Mouse (Mus musculus): ENCODE data around the gene Atxn2l.
"Not testable (repeated sequence)": the region's sequence is repeated elsewhere in the genome, so short reads cannot be mapped to it uniquely, and the experiment has no call there.

Gene Atxn2l

DNA sequence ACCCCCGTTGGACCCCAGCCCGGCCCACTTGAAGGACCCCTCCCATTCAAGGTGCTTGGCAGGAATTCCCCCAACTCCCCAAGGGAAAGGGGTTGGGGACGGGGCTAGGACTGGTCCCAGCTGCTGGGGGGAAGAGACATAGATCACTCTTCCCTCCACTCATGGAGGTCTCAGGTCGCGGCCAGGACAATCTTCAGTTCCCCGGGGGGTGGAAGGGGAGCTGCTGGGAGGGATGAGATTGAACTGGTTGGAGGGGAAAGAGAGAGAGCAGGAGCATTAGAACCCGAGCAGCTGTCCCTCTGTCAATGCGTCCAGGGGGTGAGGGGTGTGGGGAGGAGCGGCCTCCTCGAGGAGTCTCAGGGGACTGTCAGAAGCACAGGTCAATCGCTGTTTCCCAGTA, 11.3 kb downstream of the Atxn2l start:
- no peak for DNase-seq (ENCODE audit: low read depth, low spot score)

DNA sequence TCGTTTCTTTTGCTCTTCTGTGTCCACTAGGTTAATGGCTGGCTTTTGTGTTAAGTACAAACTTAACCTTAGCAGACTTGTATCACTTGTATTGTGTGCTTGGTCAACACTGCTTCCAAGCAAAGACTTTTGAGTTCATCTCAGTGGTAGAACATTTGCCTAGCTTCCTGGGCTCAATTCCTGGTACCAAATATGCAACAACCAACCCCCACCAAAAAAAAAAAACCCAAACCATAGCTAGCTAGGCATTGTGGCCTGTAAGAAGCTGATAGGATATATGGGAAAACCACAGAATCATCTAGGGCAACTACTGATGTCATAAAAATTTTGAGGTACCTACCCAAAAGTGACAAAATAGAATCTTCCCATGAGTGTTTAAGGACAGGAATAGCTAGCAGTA, 12.2 kb downstream of the Atxn2l start:
- no peak for DNase-seq (ENCODE audit: low read depth, low spot score)

DNA sequence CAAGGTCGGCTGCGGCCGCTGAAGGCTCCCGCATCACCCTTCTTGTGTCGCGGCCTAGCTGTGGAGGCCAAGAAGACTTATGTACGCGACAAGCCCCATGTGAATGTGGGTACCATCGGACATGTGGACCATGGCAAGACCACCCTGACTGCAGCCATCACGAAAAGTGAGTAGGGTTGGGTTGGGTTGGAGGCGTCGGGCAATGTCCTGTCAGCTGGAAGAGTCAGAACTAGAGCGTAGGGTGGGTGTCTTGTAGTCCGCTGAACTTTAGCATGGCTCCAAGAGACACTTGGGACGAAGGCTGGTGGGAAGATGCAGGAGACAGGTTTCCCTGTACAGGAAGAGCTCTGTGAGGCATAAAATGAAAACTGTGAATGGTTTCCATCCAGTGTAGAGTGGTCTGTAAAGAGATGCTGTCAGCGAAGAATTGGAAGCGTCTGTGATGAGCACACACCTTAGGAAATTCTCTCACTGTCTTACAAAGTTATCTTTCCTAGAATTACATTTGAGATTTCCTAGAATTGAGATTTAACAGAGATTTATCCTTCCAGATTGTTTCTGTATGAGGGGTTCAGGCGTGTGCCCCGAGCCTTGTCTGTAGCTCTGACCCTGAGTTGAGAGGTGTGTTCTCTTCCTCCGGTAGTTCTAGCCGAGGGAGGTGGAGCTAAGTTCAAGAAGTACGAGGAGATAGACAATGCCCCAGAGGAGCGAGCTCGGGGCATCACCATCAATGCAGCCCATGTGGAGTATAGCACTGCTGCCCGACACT, 15.4 kb downstream of the Atxn2l start:
- not testable (repeated sequence) for DNase-seq (ENCODE audit: low read depth, low spot score)

DNA sequence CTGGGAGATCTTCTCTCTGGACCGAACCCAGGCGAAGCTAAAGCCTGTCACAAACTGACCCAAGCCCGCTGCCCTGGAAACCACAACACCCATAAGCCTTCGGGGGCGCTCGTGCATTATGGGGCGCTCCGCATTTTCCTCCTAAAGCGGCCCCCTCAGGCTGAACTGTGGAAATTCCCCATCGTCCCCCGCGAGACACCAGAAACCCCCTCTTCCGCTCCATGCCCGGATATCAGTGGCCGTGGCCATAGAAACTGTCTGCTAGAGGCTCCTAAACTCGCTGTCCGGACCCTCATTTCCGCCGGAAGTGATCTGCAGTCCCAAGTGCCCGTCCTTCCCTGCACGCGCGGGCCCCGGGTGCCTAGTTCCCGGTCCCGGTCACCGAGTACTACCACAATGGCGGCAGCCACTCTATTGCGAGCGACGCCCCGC, 16.2 kb downstream of the Atxn2l start, which contains the start of gene Tufm:
TSS of gene Tufm (plus strand) at position 310 of the 432 bp plus-strand sequence.
- peak; percentile 85 for DNase-seq (ENCODE audit: low read depth, low spot score)

DNA sequence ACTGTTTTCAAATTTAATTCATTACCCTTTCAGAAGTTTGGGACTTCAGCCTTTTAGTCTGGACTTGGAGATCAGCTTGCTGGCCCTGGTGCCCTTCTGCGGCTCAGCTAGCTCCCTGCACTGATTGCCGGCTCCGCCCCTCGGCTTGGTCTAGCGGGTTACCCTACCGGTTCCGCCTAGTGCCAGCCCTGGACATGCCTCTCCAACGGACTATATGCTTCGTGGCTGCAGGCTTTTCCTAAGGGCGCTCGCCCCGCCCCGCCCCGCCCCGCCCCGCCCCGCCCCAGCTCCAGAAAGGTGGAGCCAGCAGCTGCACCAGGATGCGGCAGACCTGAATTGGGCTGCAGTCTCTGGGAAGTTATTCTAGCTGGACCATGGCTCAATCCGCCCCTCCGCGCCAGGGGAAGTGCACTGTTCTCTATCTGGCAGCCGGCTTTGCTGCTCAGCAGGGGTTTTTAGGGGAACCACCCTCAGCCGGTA, 20.8 kb downstream of the Atxn2l start:
- DNase-seq (ENCODE audit: low read depth, low spot score) = peak; percentile 60

DNA sequence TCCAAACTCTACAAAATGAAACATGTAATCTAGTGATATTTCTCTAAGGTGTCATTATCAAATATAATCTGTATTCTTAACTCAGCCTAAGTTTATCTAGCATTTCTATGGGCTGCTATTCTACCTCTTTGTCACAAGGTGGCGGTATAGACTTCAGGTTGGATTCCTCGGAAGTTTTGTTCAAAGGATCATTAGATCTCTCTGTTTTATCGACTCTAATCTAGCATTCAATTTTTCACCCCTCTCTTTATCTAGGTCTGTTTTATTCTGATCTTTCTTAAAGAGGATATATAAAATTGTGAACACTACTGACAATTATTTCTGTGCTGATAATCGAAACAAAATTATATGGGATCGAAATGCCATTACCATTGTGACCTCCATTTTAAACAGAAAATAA, 21.5 kb downstream of the Atxn2l start:
- DNase-seq (ENCODE audit: low read depth, low spot score) = peak; percentile 59

DNA sequence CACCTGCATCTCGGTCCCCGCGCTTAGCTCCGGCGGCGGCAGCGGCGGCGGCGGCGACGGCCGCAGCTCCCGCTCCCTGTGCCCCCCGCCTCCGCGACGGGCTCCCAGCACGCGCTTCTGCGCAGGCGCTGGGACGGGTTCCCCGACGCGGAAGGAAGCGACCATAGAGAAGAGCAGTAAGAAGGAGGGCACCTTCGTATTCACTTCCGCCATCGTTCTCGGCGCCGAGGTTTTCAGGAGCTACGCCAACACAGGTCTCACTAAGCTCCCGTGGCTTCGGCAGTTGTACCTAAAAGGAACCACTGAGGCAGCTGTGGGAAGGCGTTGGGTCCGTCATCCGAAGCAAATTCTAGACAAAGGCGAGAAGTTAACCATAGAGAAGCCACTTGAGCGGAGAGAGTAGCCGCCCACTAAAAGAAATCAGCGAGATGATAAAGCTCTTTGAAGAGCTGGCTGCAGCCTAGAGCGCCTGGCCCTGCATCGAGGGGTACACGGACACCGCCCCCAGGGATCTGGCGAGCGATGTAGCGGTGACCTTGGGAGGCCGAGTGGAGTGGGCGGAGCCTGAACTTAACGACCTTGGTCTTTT, 28.1 kb downstream of the Atxn2l start, which contains the start of gene Sh2b1:
TSS of gene Sh2b1 (minus strand) at position 432 of the 589 bp plus-strand sequence.
- peak; percentile 93 for DNase-seq (ENCODE audit: low read depth, low spot score)

DNA sequence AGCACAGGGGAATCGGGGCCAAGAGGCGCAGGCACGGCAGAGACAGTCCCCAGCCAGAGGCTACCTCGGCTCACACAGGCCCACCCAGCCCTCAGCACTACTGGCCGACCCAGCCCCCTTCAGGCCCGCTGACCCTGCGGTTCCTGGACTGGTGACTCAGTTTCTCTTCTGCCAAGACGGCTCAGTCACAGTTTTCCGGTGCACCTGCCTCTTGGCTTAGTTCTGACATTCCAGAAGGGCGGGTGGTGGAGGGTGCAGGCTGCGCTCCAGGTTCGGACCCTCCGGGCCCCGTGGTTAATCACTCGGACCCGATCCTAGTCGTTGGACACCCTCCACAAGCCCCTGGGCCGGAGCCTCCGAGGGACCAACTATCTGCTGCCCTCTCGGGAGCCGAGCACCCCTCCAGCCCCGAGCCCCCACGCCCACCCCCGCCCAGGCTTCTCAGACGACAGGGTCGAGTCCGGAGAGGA, 28.7 kb downstream of the Atxn2l start:
- peak; percentile 37 for DNase-seq (ENCODE audit: low read depth, low spot score)

DNA sequence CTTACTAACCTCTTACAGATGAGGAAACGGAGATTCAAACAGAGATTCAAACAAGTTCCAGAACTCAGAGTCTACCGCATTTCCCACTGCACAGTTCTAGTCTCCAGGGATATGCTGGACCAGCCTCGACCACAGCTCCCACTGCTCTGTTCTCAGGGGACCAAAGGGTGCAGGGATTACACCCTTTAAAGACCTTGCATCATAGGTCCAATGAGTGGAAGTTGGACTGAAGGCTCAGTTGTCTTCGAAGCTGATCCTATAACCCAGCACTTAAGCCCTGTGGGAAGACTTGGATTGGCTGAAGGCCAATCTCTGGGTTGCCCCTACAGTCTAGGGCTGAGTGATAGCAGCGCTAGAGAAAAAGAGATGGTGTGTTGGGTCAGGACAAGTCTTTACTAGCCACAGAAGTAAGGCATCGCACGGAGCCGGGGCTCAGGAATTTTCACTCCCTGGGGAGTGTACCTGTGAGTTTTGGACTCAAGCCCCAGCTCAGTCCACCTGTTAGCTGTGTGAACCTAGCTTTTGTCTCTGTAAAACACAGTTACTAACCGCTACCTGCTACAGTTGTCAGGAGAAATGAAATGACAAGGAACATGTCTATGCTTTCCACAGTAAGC, 29.7 kb downstream of the Atxn2l start:
- no peak for DNase-seq (ENCODE audit: low read depth, low spot score)

DNA sequence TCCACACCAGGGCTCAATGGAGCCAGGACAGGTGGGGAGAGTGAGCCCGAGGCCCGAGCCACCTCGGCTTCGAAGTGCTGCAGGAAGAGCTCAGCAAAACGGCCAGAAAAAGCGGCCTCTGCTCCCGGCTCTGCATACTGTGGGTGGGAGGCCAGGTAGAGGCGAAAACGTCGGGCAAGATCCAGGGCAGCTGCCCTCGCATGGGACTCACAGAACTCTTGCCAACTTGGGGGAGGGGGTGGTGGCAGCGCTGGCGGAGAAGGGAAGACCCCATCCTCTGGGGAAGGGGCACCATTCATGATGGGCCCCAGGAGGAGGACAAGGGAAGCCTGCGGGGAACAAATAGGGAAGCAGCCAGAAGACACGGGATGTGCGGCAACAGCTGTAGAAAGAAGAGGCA, 30.5 kb downstream of the Atxn2l start:
- DNase-seq (ENCODE audit: low read depth, low spot score) = no peak

DNA sequence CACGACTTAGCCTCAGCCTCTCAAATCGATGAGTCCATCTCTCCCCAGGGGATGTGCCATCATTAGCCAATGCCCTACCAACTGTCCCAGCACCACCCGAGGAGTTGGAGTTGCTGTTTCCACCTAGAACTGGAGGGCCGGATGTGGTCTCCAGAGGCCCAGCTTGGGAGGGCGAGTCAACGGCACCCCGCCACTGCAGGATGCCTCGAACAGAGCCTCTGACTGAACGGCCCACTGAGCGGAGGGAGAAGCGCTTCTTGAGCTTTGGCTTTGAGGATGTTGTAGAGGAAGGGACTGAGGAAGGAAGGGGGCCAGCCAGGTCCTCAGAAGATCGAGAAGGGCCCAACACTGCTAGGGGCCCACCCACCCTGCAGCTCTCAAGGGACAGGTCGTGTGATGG, 30.9 kb downstream of the Atxn2l start:
- peak; percentile 83 for DNase-seq (ENCODE audit: low read depth, low spot score)

DNA sequence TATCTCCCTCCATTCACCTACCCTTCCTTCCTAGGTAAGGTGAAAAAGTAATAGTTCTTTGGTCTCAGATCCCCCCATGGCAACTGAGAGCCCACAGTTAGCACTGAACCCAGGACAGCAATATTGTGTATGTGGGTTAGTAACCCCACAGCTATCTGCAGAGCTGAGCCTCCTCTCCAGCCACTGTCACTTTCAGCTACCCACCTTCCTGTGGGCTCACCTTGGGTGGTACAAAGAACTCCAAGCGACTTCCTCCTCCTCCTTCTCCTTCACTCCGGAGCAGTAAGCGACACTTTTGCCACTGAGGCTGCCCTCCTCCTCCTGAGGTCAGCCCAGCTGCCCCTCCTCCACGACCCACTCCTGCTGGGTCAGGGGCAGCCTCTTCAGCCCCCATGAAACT, 31.4 kb downstream of the Atxn2l start:
- DNase-seq (ENCODE audit: low read depth, low spot score) = peak; percentile 41

DNA sequence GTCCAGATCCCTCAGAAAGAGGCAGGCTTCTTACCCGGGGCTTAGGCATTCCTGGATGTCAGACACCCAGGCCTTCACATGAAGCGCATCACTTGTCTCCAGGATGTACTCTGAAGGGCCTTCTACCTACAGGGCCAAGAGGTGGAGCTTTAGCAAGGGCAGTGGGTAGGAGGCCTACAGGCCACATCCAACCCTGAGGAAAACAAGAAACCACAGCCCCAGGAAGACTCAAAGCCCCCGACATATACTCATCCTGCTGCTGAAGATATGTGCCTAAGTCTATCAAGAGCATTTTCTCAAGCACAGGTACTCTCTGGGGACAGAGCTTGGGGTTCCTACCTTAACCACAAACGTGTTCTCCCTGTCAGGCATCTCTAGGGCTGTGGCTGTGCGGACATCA, 31.9 kb downstream of the Atxn2l start:
- no peak for DNase-seq (ENCODE audit: low read depth, low spot score)

DNA sequence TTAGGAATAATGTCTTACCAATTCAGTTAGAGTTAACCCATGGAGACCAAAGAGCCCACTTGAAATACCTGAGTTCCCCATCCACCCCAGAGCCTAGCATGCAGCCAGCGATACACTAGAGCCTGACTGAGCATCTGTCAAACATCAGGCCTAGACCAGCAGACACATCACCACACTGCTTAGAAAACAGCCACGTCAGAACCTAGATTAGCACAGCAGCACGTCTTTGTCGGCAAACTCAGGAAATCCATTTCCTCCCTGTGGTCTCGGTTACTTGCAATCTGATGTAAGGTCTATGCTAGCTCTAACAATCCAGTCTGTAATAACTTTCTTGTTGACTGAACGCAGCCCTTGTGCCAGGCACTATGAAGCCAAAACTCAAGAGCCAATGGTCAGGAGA, 33.2 kb downstream of the Atxn2l start:
- DNase-seq (ENCODE audit: low read depth, low spot score) = peak; percentile 91

DNA sequence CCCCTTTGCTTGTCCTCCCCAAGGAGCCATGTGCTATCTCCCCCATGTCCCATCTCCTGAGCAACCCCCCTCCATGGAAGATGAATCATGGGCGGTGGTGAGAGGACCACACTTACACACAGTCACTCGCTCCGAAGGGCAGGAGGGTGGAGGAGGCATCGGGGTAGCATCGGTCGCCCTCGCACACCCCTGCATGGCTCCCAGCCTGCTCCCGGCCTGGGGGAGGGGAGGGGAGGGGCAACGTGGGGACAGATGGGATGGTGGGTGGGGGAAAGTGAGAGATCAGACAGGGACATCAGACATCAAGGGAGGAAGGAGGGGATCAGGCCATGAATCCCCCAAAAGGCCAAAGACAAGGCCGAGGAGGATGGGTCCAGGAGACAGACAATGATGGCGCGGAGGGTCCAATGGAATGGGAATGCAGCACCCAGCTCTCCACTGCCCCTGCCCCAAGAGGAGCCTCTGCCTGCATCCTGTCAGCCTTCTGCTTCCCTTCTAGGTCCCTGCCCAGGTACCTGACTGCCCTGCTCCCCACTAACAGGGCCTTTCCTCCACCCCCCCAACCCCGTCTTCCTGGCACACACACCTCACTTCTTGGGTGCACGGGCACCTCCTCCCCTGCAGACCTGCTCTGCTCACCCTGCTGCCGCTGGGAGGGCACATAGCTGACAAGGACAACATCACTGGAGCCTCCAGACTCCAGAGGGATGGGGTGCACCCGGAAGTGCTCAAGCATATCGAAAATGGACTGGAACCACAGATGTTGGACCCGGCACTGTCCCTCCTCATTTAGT, 35.2 kb downstream of the Atxn2l start:
- no peak for DNase-seq (ENCODE audit: low read depth, low spot score)

DNA sequence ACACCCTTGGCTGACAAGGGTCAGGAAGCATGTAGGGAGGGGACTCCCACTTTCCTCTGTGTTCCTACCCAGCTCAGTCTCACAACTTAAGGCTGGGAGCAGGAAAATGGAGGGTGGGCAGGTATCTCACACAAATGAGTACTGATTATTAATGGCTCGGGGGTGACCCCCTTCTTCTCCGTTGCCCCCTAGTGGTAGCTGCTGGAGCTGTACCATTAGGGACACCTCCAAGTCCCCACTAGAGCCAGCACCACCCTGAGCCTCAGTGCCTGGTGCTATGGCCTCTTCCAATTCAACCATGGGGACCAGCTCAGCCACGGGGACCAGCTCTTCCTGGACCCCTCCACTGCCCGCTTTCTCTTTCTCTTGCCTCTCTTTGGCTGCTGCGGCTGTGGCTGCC, 36.0 kb downstream of the Atxn2l start:
- peak; percentile 77 for DNase-seq (ENCODE audit: low read depth, low spot score)

DNA sequence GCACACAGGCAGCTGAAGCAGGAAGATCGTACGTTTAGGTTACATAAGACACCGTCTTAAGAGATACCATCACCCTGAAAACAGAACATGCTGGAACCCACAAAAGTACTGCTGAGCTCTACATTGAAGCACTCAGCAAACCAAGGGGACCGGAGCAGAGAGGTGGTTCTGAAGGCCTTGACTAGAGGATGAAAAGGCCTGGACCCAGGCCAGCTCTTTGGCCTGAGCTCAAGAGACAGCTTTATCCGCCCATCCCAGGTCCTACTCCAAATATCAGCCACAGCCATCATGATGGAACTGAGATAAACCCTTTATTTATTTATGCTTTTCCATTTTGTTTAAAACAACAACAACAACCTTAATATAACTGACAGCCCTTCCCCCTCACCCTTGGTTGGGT, 36.5 kb downstream of the Atxn2l start:
- DNase-seq (ENCODE audit: low read depth, low spot score) = no peak

DNA sequence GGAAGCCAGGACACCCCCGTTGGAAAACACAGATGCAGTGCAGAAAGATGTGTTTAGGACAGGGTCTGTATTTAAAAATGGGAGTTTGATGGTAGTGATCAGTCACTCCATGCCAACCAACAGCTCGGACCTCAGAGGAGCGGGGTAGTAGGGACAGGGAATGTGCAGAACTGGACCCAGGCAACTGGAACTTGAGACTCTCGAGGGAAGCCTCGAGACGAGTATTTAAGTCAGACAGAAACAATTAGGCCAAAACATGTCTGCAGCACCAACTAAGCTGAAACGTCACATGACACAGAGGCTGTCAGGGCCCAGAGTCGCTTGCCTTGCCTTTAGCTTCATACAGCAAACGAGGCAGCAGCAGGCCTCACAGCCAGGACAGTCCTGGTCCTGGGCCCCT, 37.1 kb downstream of the Atxn2l start:
- no peak for DNase-seq (ENCODE audit: low read depth, low spot score)

DNA sequence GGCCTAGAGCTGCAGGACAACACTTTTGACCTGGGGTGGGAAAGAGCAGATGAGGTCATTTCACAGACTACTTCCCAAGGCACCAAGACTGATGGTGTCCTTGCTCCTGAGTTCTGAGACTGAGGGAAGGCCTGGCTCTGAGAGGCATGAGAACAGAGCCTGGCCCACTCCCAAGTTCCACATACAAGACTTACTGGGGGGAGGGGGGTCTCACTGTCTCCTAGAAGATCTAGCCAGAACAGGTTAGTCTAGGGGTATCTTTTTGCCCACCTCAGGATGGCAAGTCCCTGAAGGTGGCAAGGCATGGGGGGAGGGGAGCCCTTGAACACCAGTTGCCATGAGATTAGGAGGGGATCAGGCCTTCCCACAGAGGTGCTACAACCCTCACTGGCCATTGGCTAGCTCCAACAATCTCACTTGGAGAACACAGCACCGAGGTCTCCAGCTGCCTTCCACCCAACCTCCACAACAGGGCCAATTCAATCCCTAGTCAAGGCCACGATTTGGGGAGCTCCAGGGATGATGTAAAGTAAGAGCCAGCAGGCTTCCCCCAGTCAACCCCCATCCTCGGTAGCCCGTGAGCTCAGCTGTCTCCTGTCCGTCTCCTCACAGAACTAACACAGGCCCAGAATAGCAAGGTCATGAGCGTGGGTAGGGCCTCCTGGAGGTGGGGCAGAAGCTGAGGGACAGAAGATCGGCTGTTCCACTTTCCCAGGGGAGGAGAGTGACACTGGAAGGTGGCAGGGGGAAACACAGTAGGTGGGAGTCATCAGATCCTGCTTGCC, 37.8 kb downstream of the Atxn2l start:
- no peak for DNase-seq (ENCODE audit: low read depth, low spot score)

DNA sequence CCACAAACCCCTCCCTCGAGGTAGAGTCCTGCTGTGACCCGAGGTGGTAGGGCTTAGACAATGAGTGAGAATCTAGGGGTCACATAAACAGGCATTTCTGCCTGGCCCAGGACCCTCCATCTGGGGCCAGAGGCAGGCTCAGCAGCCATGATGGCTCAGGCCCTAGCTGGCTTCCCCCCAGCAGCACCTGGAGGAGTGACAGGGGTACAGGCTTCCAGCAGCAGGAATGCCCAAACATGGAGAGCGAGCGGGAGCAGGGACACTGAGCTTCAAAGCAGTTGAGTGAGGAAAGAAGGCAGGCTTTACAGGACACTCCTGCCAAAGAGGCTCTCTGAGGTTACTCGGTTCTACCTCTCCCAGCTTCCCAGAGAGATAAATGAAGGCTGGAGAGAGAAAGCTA, 38.4 kb downstream of the Atxn2l start:
- no peak for DNase-seq (ENCODE audit: low read depth, low spot score)

DNA sequence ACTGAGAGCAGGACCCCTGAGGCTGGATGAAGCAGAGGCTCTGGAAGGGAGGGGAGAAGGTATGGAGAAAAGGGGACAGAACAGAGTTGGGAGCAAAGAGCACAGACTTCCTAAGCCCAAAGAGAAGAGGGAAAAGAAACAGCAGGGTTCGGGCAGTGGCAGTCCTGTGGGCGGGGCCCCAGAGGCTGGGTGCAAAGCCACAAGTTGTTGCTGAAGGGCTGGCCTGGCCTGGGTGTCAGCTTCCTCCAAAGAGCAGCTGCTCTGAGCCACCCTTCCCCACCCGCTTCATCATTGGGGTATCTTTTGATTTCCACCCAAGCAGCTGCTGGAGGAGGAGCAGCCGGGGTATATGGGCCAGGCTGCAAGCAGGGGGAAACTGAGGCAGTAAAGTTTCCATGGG, 39.1 kb downstream of the Atxn2l start:
- no peak for DNase-seq (ENCODE audit: low read depth, low spot score)

Measured in CD4-positive, CD25-positive, alpha-beta regulatory T cell, adult 2 months (primary cell).